Mouse (Mus musculus) embryo, embryonic 10.5 days (tissue): Measurements from ENCODE around the gene Pln.

ENCODE experiments used
- DNase-seq: peaks from one replicate; pipeline ENCODE4 v3.0.0-alpha.2; 2015; ENCODE audit warnings: low spot score

Gene Pln

DNA sequence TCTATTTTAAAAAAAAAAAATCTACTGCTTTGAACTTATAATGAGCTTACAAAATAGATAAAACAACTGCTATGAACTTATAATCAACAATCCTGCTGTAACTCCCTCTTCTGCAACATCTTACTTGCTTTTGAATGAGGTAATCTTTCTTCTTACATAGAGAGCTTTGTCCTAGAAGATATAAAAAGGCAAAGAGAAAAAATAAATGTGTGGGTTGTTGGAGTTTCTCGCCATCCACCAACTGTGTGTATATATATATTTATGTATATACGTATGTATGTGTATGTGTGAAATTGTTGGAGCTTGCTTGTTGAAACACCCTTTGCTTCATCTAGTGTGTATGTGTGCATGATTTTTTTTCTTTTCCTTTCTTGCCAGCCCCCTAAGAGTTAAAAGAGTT is 29.8 kb downstream of the Pln start:
- DNase-seq = no peak

- DNase-seq = no peak
Measured at GRCm38 (mm10) chr10:53373885-53374578, 36.6 kb downstream of the Pln start.

DNA sequence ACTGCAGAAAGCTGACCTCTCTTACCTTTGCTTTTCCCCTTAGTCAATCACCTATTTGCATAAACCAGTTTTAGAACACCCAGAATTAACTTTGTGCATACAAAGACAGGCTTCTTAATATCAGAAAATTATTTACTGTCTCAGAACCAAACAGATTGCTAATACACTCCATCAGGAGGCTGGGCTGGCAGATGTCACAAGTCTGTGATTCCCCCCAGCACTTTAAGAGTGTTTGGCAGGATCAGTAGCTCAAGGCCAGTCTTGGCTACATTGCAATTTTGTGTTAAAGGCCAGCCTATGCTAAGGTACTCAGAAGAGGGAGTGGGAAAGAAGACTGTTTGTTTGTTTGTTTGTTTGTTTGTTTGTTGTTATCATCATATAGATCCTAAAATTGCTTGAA is 39.6 kb downstream of the Pln start:
- no peak for DNase-seq

DNA sequence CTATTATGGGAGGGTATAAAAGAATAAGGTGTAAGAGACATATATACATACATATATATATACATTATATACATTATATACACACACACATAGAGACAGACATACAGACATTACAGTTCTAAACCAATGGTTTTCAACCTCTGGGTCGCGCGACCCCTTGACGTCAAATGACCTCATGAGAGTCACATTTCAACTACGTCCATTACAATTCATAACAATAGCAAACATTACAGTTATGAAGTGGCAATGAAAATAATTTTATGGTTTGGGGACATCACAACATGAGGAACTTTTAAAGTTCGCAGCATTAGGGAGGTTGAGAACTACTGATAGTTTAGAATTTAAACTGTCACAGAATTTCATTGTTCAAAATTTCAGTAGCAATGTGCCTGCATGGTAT is 40.8 kb downstream of the Pln start:
- DNase-seq = peak; percentile 32

DNA sequence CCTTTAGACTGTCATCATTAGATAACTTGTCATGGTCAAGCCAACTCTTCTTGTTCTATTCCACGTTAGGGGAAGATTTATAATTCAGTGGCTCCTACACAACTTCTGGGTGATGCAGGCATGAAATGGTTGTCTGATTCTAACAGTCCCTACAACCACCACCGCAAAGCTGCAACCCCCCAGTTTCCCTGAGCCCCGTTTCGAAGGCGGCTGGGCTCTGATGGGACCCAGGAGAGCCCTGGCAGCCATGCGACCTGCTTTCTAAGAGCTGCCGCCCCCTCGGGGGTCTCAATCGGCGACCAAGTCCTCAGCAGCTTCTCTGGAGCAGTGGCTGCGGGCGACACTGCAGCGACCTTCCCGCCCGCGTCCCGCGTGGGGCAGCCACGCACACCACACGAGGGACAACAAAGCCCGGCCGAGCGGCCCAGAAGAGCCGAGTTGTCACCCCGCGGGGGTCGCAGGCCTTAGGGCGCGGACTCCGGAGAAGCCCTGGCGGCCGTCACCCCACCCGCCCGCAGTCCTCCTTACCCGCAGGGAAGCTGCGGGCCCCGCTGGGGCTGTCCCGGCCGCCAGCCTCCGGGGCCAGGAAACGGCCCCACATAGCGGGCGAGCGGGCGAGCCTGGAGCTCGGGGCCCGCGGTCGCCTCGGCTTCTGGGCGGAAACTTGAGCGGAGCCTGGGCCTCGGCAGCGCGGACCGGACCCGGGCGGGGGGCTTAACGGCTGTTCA is 41.7 kb downstream of the Pln start:
- DNase-seq = peak; percentile 63

DNA sequence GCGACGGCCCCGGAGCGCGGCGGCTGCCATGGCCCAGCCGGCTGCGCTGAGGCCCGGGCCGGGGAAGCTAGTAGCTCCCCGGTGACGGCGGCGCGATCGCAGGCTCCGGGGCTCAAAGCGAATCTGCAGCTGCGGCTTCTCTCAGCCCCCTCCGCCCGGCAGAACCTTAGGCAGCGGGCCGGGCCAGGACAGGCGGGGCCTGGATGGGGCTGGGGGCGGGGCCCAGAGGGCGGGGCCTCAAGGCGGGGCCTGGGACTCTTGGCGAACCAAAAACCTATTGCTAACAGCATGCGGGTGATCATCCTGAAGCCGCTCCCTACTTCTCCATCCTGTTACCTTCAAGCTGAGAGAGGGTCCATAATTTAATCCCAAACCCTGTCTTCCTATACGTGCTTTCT is 42.2 kb downstream of the Pln start, which contains the start of gene Cep85l:
Gene Cep85l (minus strand): TSS at position 239 of the 398 bp plus-strand sequence.
- DNase-seq = peak; percentile 92

- DNase-seq = no peak
Measured at GRCm38 (mm10) chr10:53382696-53383365, 45.4 kb downstream of the Pln start.

- no peak for DNase-seq
Measured at GRCm38 (mm10) chr10:53384896-53385295, 47.4 kb downstream of the Pln start.

DNA sequence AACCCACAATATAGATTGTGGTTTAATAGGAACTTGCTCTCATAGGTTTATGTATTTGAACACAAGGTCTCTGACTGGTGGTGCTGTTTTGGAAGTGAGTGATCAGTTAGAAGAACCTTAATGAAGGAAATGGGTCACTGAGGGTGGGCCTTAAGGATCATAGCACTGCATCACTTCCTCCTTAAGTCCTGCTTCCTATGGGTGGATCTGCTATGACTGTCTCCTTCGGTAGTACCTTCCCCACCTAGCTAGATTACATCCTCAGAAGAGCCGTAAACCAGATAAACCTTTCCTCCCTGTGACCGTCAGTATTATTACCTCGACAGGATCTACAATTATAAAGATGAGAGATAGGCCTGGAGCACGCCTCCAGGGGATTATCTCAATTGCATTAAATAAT is 48.0 kb downstream of the Pln start:
- no peak for DNase-seq

DNA sequence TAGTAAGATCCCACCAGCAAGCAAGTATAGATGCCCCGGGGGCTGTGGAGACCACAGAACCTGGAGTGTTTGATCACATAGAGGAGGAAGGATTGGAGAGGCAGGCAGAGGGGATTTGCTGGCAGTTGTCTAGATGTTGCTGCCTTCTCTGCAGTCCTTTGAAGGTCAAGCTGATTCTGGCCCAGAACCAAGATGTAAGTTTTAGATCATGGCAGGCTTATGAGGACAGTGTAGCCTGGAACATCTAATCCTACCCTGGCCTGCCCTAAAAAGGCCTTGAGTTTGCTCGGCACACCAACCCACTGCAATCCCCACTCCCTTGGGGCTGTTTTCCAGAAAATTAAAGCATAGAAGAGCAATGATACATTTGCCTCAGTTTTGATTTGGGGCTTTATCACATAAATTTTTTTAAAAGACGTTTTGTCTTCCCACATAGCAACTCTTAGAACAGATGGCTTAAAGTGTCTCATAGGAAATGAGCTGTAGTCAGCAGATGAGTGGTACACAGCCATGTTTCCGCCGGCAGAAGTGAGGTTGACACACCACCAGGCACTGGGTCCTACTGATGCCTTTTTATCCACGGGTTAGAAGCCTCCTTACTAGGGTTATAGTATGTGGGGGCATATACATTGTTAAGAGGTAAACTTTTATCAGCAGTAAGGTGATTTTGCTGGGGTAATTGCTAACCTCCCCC is 50.9 kb downstream of the Pln start:
- DNase-seq = no peak

DNA sequence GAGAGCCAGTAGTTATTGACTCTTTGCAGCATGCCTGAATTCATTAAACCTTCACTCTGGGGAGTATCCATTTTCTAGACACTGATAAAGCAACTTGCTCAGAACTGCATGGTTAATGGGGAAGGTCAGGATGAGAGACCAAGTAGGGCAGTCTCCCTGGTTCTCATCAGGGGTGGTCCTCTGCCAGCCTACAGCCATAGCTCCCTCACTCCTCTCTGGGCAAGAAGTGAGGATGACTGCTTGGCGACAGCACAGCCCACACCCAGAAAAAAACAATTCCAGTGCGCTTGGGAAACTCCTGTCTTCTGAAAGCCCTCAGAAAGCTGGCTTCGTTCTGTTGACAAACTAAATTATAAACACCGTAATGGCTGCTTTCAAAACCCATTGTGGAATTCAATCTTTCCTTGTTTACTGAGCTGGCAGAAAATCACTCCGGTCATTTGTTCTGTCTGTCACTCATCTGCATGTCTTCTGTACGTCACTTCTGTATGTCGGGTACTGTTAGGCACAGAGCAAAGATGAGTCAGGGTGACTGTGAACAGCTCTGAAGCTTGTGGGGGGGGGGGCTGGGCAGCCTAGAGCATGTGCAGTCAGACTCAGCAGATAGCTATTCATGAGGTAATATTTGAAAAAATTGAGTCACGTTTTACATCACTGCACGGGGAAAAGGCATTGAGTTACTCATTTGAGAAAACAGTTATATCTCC is 57.6 kb downstream of the Pln start:
- no peak for DNase-seq
